Mouse (Mus musculus) limb, embryonic 14.5 days (tissue): ENCODE measurements around the gene Kat6b. TPM values are rescaled to one million over a fixed set of nuclear protein-coding genes. Genes with fewer than 3 reads are reported as not detected.

ENCODE experiments used
- ATAC-seq: fragments of 200-750 bp; cut with Nextera tagmentation; 2 replicates; pipeline ENCODE4 v1.8.0; 2017; ENCODE audit warnings: low read depth, moderate number of reproducible peaks, moderate TSS enrichment; ENCODE audit not compliant: low FRiP score
- DNase-seq: peaks from one replicate; pipeline ENCODE4 v3.0.0-alpha.2; 2015; ENCODE audit warnings: low spot score
- H3K27ac ChIP-seq: fragments of 300-500 bp; sonication (generic); replicated peaks from 2 replicates; pipeline ENCODE4 v1.5.1; 2014; ENCODE audit warnings: low read depth, mild to moderate bottlenecking, low read length, moderate library complexity, mixed read lengths
- H3K27me3 ChIP-seq: fragments of 300-500 bp; sonication (generic); 2 replicates; pipeline ENCODE4 v1.6.1; 2014; ENCODE audit warnings: low read length, mixed read lengths; ENCODE audit not compliant: control insufficient read depth, insufficient read depth
- H3K36me3 ChIP-seq: fragments of 300-500 bp; sonication (generic); 2 replicates; pipeline ENCODE4 v1.6.1; 2014; ENCODE audit warnings: mild to moderate bottlenecking, low read length, moderate library complexity, mixed read lengths; ENCODE audit not compliant: control insufficient read depth, insufficient read depth
- H3K4me1 ChIP-seq: fragments of 300-500 bp; sonication (generic); 2 replicates; pipeline ENCODE4 v1.6.1; 2014; ENCODE audit warnings: antibody characterized with exemption, low read length, mixed read lengths; ENCODE audit not compliant: control insufficient read depth, insufficient read depth
- H3K4me2 ChIP-seq: fragments of 300-500 bp; sonication (generic); replicated peaks from 2 replicates; pipeline ENCODE4 v1.6.1; 2014; ENCODE audit warnings: low read depth, mild to moderate bottlenecking, low read length, moderate library complexity; ENCODE audit not compliant: severe bottlenecking
- H3K4me3 ChIP-seq: fragments of 300-500 bp; sonication (generic); replicated peaks from 2 replicates; pipeline ENCODE4 v1.5.1; 2014; ENCODE audit warnings: low read length
- H3K9ac ChIP-seq: fragments of 300-500 bp; sonication (generic); 2 replicates; pipeline ENCODE4 v1.6.1; 2014; ENCODE audit warnings: mild to moderate bottlenecking, low read depth, low read length, moderate library complexity; ENCODE audit not compliant: severe bottlenecking
- H3K9me3 ChIP-seq: fragments of 300-500 bp; sonication (generic); 2 replicates; pipeline ENCODE4 v1.6.1; 2016; ENCODE audit warnings: low read length; ENCODE audit not compliant: control insufficient read depth
- POLR2A ChIP-seq: fragments of 200-500 bp; IDR thresholded peaks from 2 replicates; pipeline ENCODE4 v1.8.0; 2012; ENCODE audit warnings: inconsistent platforms, mild to moderate bottlenecking, moderate library complexity, borderline replicate concordance; ENCODE audit not compliant: insufficient read depth, insufficient read length; ENCODE audit errors: extremely low read depth
- WGBS: fragments of 180-500 bp; shearing (Covaris S2); extraction: QIAGEN DNeasy Blood & Tissue Kit; methylation state at CpG from one replicate; pipeline ENCODE4 v1.1.7; 2014; 5-methylcytosine and 5-hydroxymethylcytosine counted together
- polyA plus RNA-seq, 2 experiments: library from polyadenylated mRNA; depleted of rRNA in 1 of 2; stranded (reverse) in 1 of 2; unstranded in 1 of 2; fragments of >200 nt; fragmentation: Nextera tagmentation in 1 of 2; extraction: Ambion mirVana in 1 of 2; gene quantifications; 2 replicates each; pipeline versions ENCODE4 v1.2.1 to v1.2.3; 2012 to 2014

The Kat6b gene
- polyA plus RNA-seq, 2 experiments, result 26.0 to 35.5 TPM

DNA sequence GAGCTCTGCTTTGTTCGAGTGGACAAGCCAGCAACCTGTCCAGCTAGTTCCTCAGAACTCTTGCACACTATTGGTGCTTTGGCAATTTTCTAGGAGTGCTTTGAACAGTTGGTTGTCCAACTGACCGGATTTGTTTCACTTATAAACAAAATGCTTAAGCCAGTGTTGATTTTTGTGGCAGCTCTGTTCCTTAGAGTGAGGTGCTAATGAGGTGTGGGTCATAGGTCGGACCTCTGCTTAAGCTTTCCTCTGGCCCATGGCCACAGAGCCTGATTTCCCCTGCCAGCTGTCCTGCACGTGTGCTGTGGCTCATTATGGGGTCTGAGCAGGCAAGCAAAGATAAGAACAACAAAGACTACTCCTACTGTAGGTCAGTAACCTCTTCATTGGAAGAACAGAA is 100.0 kb downstream of the Kat6b start:
- H3K4me3 ChIP-seq, result no peak overlapping the region
- H3K27ac ChIP-seq, result no peak overlapping the region
- DNase-seq (no peak), ATAC-seq (no peak)
- TF ChIP-seq POLR2A, result no peak
- H3K4me2 ChIP-seq, result no peak overlapping the region
- H3K27me3 ChIP-seq, result no peaks in the 10 kb centered on the region
- H3K9me3 ChIP-seq, result no peaks in the 10 kb centered on the region
- no peaks in the 10 kb centered on the region for H3K36me3 ChIP-seq
- peaks cover 43% of the 10 kb centered on the region for H3K4me1 ChIP-seq
- 13% methylated on average over 4 of the region's 4 CpGs for WGBS
- no peak overlapping the region for H3K9ac ChIP-seq

DNA sequence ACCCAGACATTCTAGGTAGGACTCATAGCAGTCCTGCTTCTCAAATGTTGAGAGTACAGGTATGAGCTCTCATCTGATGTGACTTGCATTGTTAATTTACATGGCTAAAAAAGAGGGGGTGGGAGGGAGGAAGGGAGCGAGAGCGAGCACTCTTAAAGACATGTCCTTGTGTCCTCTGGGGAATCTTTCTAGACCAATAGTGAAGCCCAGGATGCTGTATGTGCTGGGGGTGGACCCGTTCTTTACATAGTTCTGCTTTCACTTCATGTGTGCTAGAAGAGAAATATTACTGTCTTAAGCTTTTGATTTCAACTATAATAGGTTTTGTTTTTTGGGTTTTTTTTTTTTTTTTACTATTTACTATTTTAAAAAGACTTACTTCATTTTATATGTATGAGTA is 101.1 kb downstream of the Kat6b start:
- no peak for TF ChIP-seq POLR2A
- no peaks in the 10 kb centered on the region for H3K36me3 ChIP-seq
- H3K4me2 ChIP-seq, result no peak overlapping the region
- H3K9me3 ChIP-seq, result no peaks in the 10 kb centered on the region
- H3K4me3 ChIP-seq, result no peak overlapping the region
- H3K9ac ChIP-seq, result no peak overlapping the region
- H3K27me3 ChIP-seq, result no peaks in the 10 kb centered on the region
- H3K4me1 ChIP-seq, result peaks cover 53% of the 10 kb centered on the region
- 90% methylated on average over 3 of the region's 3 CpGs for WGBS
- DNase-seq, result no peak
- H3K27ac ChIP-seq, result no peak overlapping the region
- no peak for ATAC-seq

DNA sequence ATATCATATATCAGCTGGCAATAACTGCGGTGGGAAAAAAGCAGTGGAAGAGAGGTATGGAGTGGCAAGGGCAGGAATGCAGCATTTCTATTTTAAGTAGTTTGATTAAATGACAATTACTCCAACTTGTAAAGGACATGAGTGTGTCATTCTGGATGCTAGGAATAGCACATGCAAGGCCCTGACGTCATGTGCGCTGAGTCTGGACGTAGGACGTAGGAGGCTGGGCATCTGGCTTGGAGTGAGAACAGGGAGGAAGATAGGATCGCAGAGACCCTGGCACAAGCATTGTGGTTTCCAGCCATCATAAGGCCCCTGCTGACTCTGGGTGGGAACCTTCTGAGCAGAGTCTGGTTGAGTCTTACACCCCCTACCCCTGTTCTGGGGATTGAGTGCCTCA is 101.8 kb downstream of the Kat6b start:
- Histone ChIP-seq H3K4me1 (peaks cover 60% of the 10 kb centered on the region), H3K27ac (no peak overlapping the region), H3K9ac (no peak overlapping the region), H3K36me3 (no peaks in the 10 kb centered on the region), H3K27me3 (no peaks in the 10 kb centered on the region), H3K4me3 (no peak overlapping the region), H3K9me3 (no peaks in the 10 kb centered on the region), H3K4me2 (no peak overlapping the region)
- ATAC-seq (no peak), DNase-seq (no peak)
- TF ChIP-seq POLR2A, result no peak
- 70% methylated on average over 6 of the region's 6 CpGs for WGBS

DNA sequence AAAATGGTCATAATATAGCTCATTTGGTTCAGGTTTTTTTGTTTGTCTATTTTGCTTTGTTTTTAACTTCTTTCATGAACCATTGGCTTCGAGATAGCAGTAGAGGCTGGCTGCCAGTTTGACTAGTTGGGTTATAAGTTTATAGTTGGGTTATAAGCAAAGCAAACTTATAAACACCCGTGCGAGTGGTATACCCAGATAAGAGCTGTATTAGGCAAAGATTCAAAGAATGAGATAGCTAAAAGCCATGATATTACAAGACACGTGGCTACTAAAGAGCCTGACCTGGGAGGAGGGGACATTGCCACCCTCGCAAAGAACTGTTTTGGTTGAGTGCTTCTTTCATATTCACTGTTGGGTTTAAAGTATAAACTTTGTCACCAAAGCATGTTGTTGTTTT is 102.6 kb downstream of the Kat6b start:
- H3K4me1 ChIP-seq, result peaks cover 67% of the 10 kb centered on the region
- DNase-seq (no peak), ATAC-seq (no peak)
- no peaks in the 10 kb centered on the region for H3K36me3 ChIP-seq
- H3K4me3 ChIP-seq, result no peak overlapping the region
- H3K4me2 ChIP-seq, result no peak overlapping the region
- TF ChIP-seq POLR2A, result no peak
- WGBS, result 80% methylated on average over 5 of the region's 5 CpGs
- no peaks in the 10 kb centered on the region for H3K9me3 ChIP-seq
- no peak overlapping the region for H3K9ac ChIP-seq
- H3K27ac ChIP-seq, result no peak overlapping the region
- no peaks in the 10 kb centered on the region for H3K27me3 ChIP-seq

DNA sequence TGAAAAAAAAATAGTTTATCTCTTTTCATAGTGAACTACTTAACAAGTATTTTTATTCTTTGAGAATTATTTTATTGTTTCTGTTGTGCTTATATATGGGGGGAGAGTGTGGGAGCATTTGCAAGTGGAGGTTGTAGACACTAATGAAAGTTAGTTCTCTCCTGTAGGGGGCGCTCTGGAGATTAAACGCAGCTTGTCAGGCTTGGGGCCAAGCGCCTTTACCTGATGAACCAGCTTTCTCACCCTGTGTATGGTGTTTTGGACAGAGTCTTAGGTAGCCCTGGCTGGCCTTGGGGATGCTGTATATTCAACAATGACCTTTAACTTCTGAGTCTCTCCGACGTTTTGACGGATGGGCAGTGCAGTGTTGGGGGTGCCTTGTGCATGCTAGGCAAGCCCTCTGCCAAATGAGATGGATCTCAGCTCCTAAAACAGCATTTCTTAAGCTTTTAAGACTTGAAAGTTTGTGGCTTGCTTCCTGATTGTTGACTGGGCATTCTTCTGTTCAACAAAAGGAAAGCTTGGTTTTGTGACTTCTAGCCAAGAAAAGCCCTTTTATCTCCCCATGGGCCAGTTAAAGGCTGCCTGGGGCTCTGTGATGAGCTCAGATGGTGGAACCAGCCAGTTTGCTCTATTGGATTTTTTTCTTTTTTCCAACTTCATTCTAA is 103.4 kb downstream of the Kat6b start:
- peaks cover 68% of the 10 kb centered on the region for H3K4me1 ChIP-seq
- TF ChIP-seq POLR2A, result no peak
- H3K27ac ChIP-seq, result 0 out of 2 replicates have a peak overlapping the region, but pooled peaks have one; percentile 33
- no peaks in the 10 kb centered on the region for H3K36me3 ChIP-seq
- H3K27me3 ChIP-seq, result no peaks in the 10 kb centered on the region
- DNase-seq (peak; percentile 34), ATAC-seq (no peak)
- no peak overlapping the region for H3K9ac ChIP-seq
- H3K9me3 ChIP-seq, result no peaks in the 10 kb centered on the region
- no peak overlapping the region for H3K4me2 ChIP-seq
- H3K4me3 ChIP-seq, result no peak overlapping the region
- WGBS, result 22% methylated on average over 6 of the region's 6 CpGs
